Mouse (Mus musculus): ENCODE measurements around the gene Spice1. TPM values are rescaled to one million over a fixed set of nuclear protein-coding genes. Genes with fewer than 3 reads are reported as not detected.

Spice1 gene
- polyA plus RNA-seq, 1 experiment from 2014 or later = 33.5 TPM

GRCm38 (mm10) chr16:44332861-44333284 is 14.0 kb upstream of the Spice1 start, which contains the start of gene Sidt1:
Gene Sidt1, minus strand, starts transcription at chr16:44333196.
- Histone ChIP-seq H3K36me3 (ENCODE audit: insufficient read depth) (no peaks in the 10 kb centered on the region), H3K4me2 (peak within 1 kb of the TSS; percentile 100), H3K9ac (peak within 1 kb of the TSS; percentile 66), H3K4me1 (ENCODE audit: insufficient read depth) (no peaks in the 10 kb centered on the region), H3K9me3 (ENCODE audit: low read depth, low read length) (no peaks in the 10 kb centered on the region), H3K27me3 (ENCODE audit: insufficient read depth, low read length) (peaks cover 13% of the 10 kb centered on the region; the same call in 1 of the 2 replicates), H3K27ac (ENCODE audit: low read depth) (no peak within 1 kb of the TSS), H3K4me3 (ENCODE audit: low read depth, low read length) (peak within 1 kb of the TSS; percentile 58)
- WGBS = 4% methylated on average over 15 of the region's 15 CpGs
- TF ChIP-seq CTCF (IDR thresholded peaks at IDR 0.05; ENCODE audit: low read depth) = no peak
- peak; percentile 37; the same call in 1 of the 2 replicates for ATAC-seq (ENCODE audit: insufficient read depth)
- peak; percentile 40 for DNase-seq

GRCm38 (mm10) chr16:44337541-44337940 is 9.4 kb upstream of the Spice1 start:
- no peak for DNase-seq
- no peak for ATAC-seq (ENCODE audit: insufficient read depth)
- no peaks in the 10 kb centered on the region for H3K36me3 ChIP-seq (ENCODE audit: insufficient read depth)
- H3K27ac ChIP-seq (ENCODE audit: low read depth) = no peak overlapping the region
- TF ChIP-seq CTCF (IDR thresholded peaks at IDR 0.05; ENCODE audit: low read depth) = no peak
- H3K4me3 ChIP-seq (ENCODE audit: low read depth, low read length) = no peak overlapping the region
- H3K4me1 ChIP-seq (ENCODE audit: insufficient read depth) = no peaks in the 10 kb centered on the region
- H3K4me2 ChIP-seq = no peak overlapping the region
- no peak overlapping the region for H3K9ac ChIP-seq
- H3K27me3 ChIP-seq (ENCODE audit: insufficient read depth, low read length) = 0 out of 2 replicates have a peak, but pooled peaks cover 4% of the 10 kb centered on the region
- H3K9me3 ChIP-seq (ENCODE audit: low read depth, low read length) = no peaks in the 10 kb centered on the region

GRCm38 (mm10) chr16:44349801-44350397 is 3.0 kb downstream of the Spice1 start:
- Histone ChIP-seq H3K27me3 (ENCODE audit: insufficient read depth, low read length) (no peaks in the 10 kb centered on the region), H3K9me3 (ENCODE audit: low read depth, low read length) (no peaks in the 10 kb centered on the region), H3K4me2 (no peak overlapping the region), H3K4me1 (ENCODE audit: insufficient read depth) (peaks cover 3% of the 10 kb centered on the region; the same call in 1 of the 2 replicates), H3K36me3 (ENCODE audit: insufficient read depth) (no peaks in the 10 kb centered on the region), H3K9ac (no peak overlapping the region), H3K4me3 (ENCODE audit: low read depth, low read length) (no peak overlapping the region), H3K27ac (ENCODE audit: low read depth) (no peak overlapping the region)
- TF ChIP-seq CTCF (IDR thresholded peaks at IDR 0.05; ENCODE audit: low read depth) = no peak
- DNase-seq (no peak), ATAC-seq (ENCODE audit: insufficient read depth) (no peak)
- whole genome bisulfite sequencing = 75% methylated on average over 4 of the region's 4 CpGs

- no peak overlapping the region for H3K4me2 ChIP-seq
- 71% methylated on average over 7 of the region's 7 CpGs for WGBS
- H3K4me1 ChIP-seq (ENCODE audit: insufficient read depth) = no peaks in the 10 kb centered on the region
- H3K27ac ChIP-seq (ENCODE audit: low read depth) = no peak overlapping the region
- no peaks in the 10 kb centered on the region for H3K27me3 ChIP-seq (ENCODE audit: insufficient read depth, low read length)
- DNase-seq (no peak), ATAC-seq (ENCODE audit: insufficient read depth) (no peak)
- no peak overlapping the region for H3K4me3 ChIP-seq (ENCODE audit: low read depth, low read length)
- H3K9me3 ChIP-seq (ENCODE audit: low read depth, low read length) = no peaks in the 10 kb centered on the region
- no peak overlapping the region for H3K9ac ChIP-seq
- TF ChIP-seq CTCF (IDR thresholded peaks at IDR 0.05; ENCODE audit: low read depth) = no peak
- H3K36me3 ChIP-seq (ENCODE audit: insufficient read depth) = peaks cover 14% of the 10 kb centered on the region; the same call in 1 of the 2 replicates
Measured at GRCm38 (mm10) chr16:44356291-44356690, 9.4 kb downstream of the Spice1 start.

DNA sequence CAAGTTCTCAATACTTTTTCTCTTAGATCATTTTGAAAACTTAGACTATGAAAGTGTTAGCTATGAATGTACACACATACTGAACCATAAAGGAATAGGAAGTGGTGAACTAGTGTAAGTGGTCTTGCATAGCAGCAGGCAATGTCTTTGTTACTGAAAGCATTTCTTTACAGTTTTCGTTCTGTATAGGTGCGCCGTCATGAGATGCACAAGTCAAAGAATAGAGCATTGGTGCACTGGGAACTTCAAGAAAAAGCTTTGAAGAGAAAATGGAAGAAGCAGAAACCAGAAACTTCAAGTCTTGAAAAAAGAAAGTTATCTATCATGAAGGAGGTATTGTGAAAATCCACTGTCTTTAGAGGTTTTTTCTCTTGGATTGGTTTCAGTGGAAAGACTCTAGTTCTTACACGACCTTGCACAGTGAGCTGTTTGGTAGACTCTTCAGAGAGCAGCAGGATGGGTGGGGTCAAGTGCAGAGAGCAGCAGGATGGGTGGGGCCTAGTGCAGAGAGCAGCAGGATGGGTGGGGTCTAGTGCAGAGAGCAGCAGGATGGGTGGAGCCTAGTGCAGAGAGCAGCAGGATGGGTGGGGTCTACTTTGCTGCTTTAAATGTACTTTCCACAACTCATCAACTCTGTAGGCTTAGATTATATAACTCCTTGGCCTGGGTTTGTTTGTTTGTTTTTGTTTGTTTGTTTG is 10.8 kb downstream of the Spice1 start:
- WGBS = 69% methylated on average over 4 of the region's 4 CpGs
- H3K9ac ChIP-seq = no peak overlapping the region
- no peaks in the 10 kb centered on the region for H3K27me3 ChIP-seq (ENCODE audit: insufficient read depth, low read length)
- no peak overlapping the region for H3K27ac ChIP-seq (ENCODE audit: low read depth)
- no peaks in the 10 kb centered on the region for H3K9me3 ChIP-seq (ENCODE audit: low read depth, low read length)
- DNase-seq (peak; percentile 41), ATAC-seq (ENCODE audit: insufficient read depth) (peak; percentile 84)
- H3K4me3 ChIP-seq (ENCODE audit: low read depth, low read length) = no peak overlapping the region
- H3K4me1 ChIP-seq (ENCODE audit: insufficient read depth) = no peaks in the 10 kb centered on the region
- peaks cover 22% of the 10 kb centered on the region; the same call in 1 of the 2 replicates for H3K36me3 ChIP-seq (ENCODE audit: insufficient read depth)
- no peak overlapping the region for H3K4me2 ChIP-seq
- TF ChIP-seq CTCF (IDR thresholded peaks at IDR 0.05; ENCODE audit: low read depth) = no peak

DNA sequence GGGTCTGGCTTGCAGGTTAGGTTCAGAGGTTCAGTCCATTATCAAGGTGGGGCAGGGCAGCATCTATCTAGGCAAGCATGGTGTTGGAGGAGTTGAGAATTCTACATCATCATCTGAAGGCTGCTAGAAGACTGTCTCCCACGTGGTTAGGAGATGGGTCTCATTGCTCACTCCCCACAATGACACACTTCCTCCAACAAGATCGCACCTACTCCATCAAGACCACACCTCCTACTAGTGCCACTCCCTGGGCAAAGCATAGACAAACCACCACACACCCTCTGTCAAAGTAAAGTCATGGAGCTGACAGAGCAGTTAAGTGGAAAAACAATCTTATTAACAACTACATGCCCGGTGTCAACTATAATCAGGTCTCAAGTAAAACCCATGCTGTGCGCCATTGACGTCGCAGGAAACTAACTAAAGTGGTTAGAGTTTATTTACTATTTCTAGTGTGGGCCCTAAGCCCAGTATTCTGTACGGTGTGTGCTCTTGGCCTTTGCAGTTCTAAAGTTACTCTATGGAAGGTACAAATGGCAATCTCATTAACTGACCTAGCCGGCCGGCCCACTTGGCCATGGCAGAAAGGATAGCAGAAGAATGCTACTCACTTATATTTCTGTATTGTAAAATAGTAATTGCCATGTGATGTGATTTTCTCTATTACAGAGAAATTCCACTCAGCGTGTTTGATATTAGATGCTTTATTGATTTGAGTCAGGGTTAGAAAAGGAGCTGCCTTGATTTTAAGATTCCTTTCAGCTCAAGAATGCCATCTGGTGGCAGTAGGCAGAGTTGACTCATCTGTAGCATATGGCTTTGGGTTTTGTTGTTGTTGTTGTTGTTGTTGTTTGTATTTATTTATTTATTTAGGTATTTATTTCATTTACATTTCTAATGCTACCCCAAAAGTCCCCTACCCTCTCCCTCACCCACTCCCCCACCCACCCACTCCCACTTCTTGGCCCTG is 15.3 kb downstream of the Spice1 start:
- ATAC-seq (ENCODE audit: insufficient read depth) (no peak), DNase-seq (peak; percentile 69)
- no peak overlapping the region for H3K9ac ChIP-seq
- H3K9me3 ChIP-seq (ENCODE audit: low read depth, low read length) = no peaks in the 10 kb centered on the region
- H3K4me2 ChIP-seq = no peak overlapping the region
- 87% methylated on average over 10 of the region's 10 CpGs for WGBS
- H3K27ac ChIP-seq (ENCODE audit: low read depth) = no peak overlapping the region
- H3K4me1 ChIP-seq (ENCODE audit: insufficient read depth) = no peaks in the 10 kb centered on the region
- H3K4me3 ChIP-seq (ENCODE audit: low read depth, low read length) = no peak overlapping the region
- peak; percentile 75 for TF ChIP-seq CTCF (IDR thresholded peaks at IDR 0.05; ENCODE audit: low read depth)
- peaks cover 32% of the 10 kb centered on the region; the same call in 1 of the 2 replicates for H3K36me3 ChIP-seq (ENCODE audit: insufficient read depth)
- no peaks in the 10 kb centered on the region for H3K27me3 ChIP-seq (ENCODE audit: insufficient read depth, low read length)

Measured in lung, embryonic 14.5 days (tissue).